Mouse (Mus musculus): Measurements from ENCODE around the gene Igf1. TPM values are rescaled to one million over a fixed set of nuclear protein-coding genes. Genes with fewer than 3 reads are reported as not detected.

The Igf1 gene
- total RNA-seq, 4 experiments from 2014 or later: 7.2 to 24.8 (median 12.2) TPM

Other genes with a start within 250 kb of the Igf1 start
- 1 to 10 TPM in 1 of 4 experiments, not detected in 3; 1.1 TPM for gene Pmch, start 232.8 kb downstream of the Igf1 start, total RNA-seq (2022)

All from layer of hippocampus, adult 8-10 months (tissue).